Mouse (Mus musculus): Measurements from ENCODE around the gene Gm10840.
"Not testable (repeated sequence)": the region's sequence is repeated elsewhere in the genome, so short reads cannot be mapped to it uniquely, and the experiment has no call there.

Gm10840 gene

GRCm38 (mm10) chr11:106199997-106200396 is 39.3 kb downstream of the Gm10840 start:
- H3K27me3 ChIP-seq (ENCODE audit: control insufficient read depth, insufficient read depth, low read length, poor library complexity, severe bottlenecking); DNase-seq (ENCODE audit: low read depth, low spot score); H3K36me3 ChIP-seq (ENCODE audit: control insufficient read depth, insufficient read depth, low read length, poor library complexity, severe bottlenecking): not testable (repeated sequence)

- no peak for DNase-seq (ENCODE audit: low read depth, low spot score)
- no peaks in the 10 kb centered on the region; the same call in 1 of the 2 replicates for H3K36me3 ChIP-seq (ENCODE audit: control insufficient read depth, insufficient read depth, low read length, poor library complexity, severe bottlenecking)
Observed at GRCm38 (mm10) chr11:106200756-106201155, 40.1 kb downstream of the Gm10840 start.

GRCm38 (mm10) chr11:106201337-106202122 is 40.9 kb downstream of the Gm10840 start:
- peak; percentile 23 for DNase-seq (ENCODE audit: low read depth, low spot score)
- Histone ChIP-seq H3K36me3 (ENCODE audit: control insufficient read depth, insufficient read depth, low read length, poor library complexity, severe bottlenecking) (no peaks in the 10 kb centered on the region; the same call in 1 of the 2 replicates), H3K27me3 (ENCODE audit: control insufficient read depth, insufficient read depth, low read length, poor library complexity, severe bottlenecking) (no peaks in the 10 kb centered on the region)

More at GRCm38 (mm10) chr11:106200756-106201155, 40.1 kb downstream of the Gm10840 start:
- no peaks in the 10 kb centered on the region for H3K27me3 ChIP-seq (ENCODE audit: control insufficient read depth, insufficient read depth, low read length, poor library complexity, severe bottlenecking)

- Histone ChIP-seq H3K36me3 (ENCODE audit: control insufficient read depth, insufficient read depth, low read length, poor library complexity, severe bottlenecking) (peaks cover 2% of the 10 kb centered on the region; the same call in 1 of the 2 replicates), H3K27me3 (ENCODE audit: control insufficient read depth, insufficient read depth, low read length, poor library complexity, severe bottlenecking) (no peaks in the 10 kb centered on the region)
- peak; percentile 66 for DNase-seq (ENCODE audit: low read depth, low spot score)
Observed at GRCm38 (mm10) chr11:106202123-106202465, 41.4 kb downstream of the Gm10840 start, which contains the start of gene Strada. TSS of gene Strada (minus strand) at chr11:106202168.

All from splenic B cell, adult 2 months (primary cell).